ENCODE assay signal across 12 mouse cellular contexts in the genomic region with DNA sequence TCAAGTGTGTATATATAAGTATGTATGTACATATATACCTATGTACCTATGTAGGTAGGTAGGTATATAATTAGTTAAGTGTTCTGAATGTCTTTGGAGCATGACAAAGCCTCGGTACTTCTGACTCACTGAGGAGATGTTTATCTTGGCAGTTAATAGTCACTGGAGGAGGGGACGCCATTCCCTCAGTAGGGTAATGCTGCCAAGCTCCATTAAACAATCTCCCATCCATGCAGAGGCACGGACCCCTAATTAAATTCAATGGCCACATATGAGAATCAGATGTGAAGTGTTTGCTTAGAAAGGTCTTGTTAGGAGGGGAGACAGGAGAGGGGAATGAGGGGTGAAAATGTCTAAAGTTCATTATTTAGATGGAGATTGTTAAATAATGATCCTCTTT.
DNase-seq lines count a peak whose midpoint lies in the region; ATAC-seq lines count a peak whose summit lies in the region.
"Had no signal": no experiment of that assay in that cellular context is flagged by ENCODE, and none has a peak within 500 bp of the region (broad histone marks: within the 10 kb centered on the region; RNA-seq: fewer than 3 reads in every experiment).

No protein-coding gene starts in this region.

- H3K4me3 ChIP-seq in forebrain, embryonic 14.5 days (ENCODE audit: low read depth, low read length): no peak overlapping the region
- no peak overlapping the region for H3K4me3 ChIP-seq in forebrain, embryonic 15.5 days
- H3K4me3 ChIP-seq in midbrain, embryonic 11.5 days (ENCODE audit: low read depth, low read length): no peak overlapping the region
- H3K4me3 ChIP-seq in midbrain, embryonic 16.5 days (ENCODE audit: low read depth, low read length): no peak overlapping the region
- H3K4me3 ChIP-seq in hindbrain, embryonic 15.5 days: no peak overlapping the region

- H3K9me3 ChIP-seq in forebrain, embryonic 14.5 days (replicated peaks; ENCODE audit: control insufficient read depth, low read length): no peaks in the 10 kb centered on the region
- no peaks in the 10 kb centered on the region for H3K9me3 ChIP-seq in forebrain, embryonic 15.5 days
- H3K9me3 ChIP-seq in midbrain, embryonic 11.5 days (ENCODE audit: control insufficient read depth, low read length): no peaks in the 10 kb centered on the region
- H3K9me3 ChIP-seq in midbrain, embryonic 16.5 days (replicated peaks; ENCODE audit: control insufficient read depth, low read length, poor library complexity, severe bottlenecking): no peaks in the 10 kb centered on the region
- H3K9me3 ChIP-seq in hindbrain, embryonic 15.5 days: no peaks in the 10 kb centered on the region

- no peaks in the 10 kb centered on the region for H3K4me1 ChIP-seq in forebrain, embryonic 14.5 days (ENCODE audit: control insufficient read depth, insufficient read depth, low read length)
- H3K4me1 ChIP-seq in forebrain, embryonic 15.5 days: peaks cover 6% of the 10 kb centered on the region; the same call in 1 of the 2 replicates
- H3K4me1 ChIP-seq in midbrain, embryonic 11.5 days (ENCODE audit: control insufficient read depth, insufficient read depth, low read length): no peaks in the 10 kb centered on the region
- 0 out of 2 replicates have a peak, but pooled peaks cover 2% of the 10 kb centered on the region for H3K4me1 ChIP-seq in midbrain, embryonic 16.5 days (ENCODE audit: control insufficient read depth, insufficient read depth, low read length)
- no peaks in the 10 kb centered on the region for H3K4me1 ChIP-seq in hindbrain, embryonic 15.5 days (replicated peaks)

- WGBS in forebrain, embryonic 14.5 days: 14% methylated on average over 3 of the region's 3 CpGs
- WGBS in forebrain, embryonic 15.5 days: 10% methylated on average over 3 of the region's 3 CpGs
- 56% methylated on average over 3 of the region's 3 CpGs for WGBS in midbrain, embryonic 11.5 days
- 31% methylated on average over 3 of the region's 3 CpGs for WGBS in midbrain, embryonic 16.5 days
- 31% methylated on average over 3 of the region's 3 CpGs for WGBS in hindbrain, embryonic 15.5 days

- no peak overlapping the region for H3K9ac ChIP-seq in forebrain, embryonic 14.5 days (ENCODE audit: low read length)
- no peak overlapping the region for H3K9ac ChIP-seq in forebrain, embryonic 15.5 days (replicated peaks)
- H3K9ac ChIP-seq in midbrain, embryonic 11.5 days (ENCODE audit: low read length): no peak overlapping the region
- H3K9ac ChIP-seq in midbrain, embryonic 16.5 days (ENCODE audit: low read depth, low read length): no peak overlapping the region
- no peak overlapping the region for H3K9ac ChIP-seq in hindbrain, embryonic 15.5 days
- H3K9ac ChIP-seq: liver, embryonic 14.5 days had no signal

- DNase-seq in forebrain, embryonic 14.5 days (ENCODE audit: low spot score): peak; percentile 42
- DNase-seq in midbrain, embryonic 11.5 days (ENCODE audit: low spot score, missing footprints): no peak
- peak; percentile 74 for DNase-seq in retina, embryonic 14.5 days (ENCODE audit: low spot score)
- no peak for DNase-seq in left cerebral cortex, adult 9 months (ENCODE audit: low spot score in 2 of 2)
- no peak for DNase-seq in c-Kit-positive CD71-positive TER-119-positive erythroid progenitor cells, embryonic 14.5 days (ENCODE audit: low spot score)
- DNase-seq: cerebellum, postnatal 10 days; right cerebral cortex, postnatal 25 days; thymus, adult 2 months had no signal

- H3K27ac ChIP-seq in forebrain, embryonic 14.5 days (ENCODE audit: low read depth, low read length): no peak overlapping the region
- no peak overlapping the region for H3K27ac ChIP-seq in forebrain, embryonic 15.5 days (replicated peaks)
- H3K27ac ChIP-seq in midbrain, embryonic 11.5 days (ENCODE audit: low read depth, low read length): no peak overlapping the region
- no peak overlapping the region for H3K27ac ChIP-seq in midbrain, embryonic 16.5 days (ENCODE audit: low read length)
- H3K27ac ChIP-seq in hindbrain, embryonic 15.5 days (replicated peaks): no peak overlapping the region
- H3K27ac ChIP-seq: liver, embryonic 14.5 days had no signal

- H3K36me3 ChIP-seq in forebrain, embryonic 14.5 days (ENCODE audit: control insufficient read depth, insufficient read depth, low read length): no peaks in the 10 kb centered on the region
- no peaks in the 10 kb centered on the region for H3K36me3 ChIP-seq in forebrain, embryonic 15.5 days
- no peaks in the 10 kb centered on the region for H3K36me3 ChIP-seq in midbrain, embryonic 11.5 days (ENCODE audit: control insufficient read depth, insufficient read depth, low read length)
- no peaks in the 10 kb centered on the region for H3K36me3 ChIP-seq in midbrain, embryonic 16.5 days (ENCODE audit: control insufficient read depth, insufficient read depth, low read length)
- no peaks in the 10 kb centered on the region for H3K36me3 ChIP-seq in hindbrain, embryonic 15.5 days

- ATAC-seq in forebrain, embryonic 14.5 days: peak; percentile 52; the same call in 1 of the 2 replicates
- no peak; the same call in 1 of the 2 replicates for ATAC-seq in forebrain, embryonic 15.5 days (replicated peaks)
- ATAC-seq in midbrain, embryonic 11.5 days (ENCODE audit: low FRiP score): peak; percentile 22; the same call in 1 of the 2 replicates
- no peak for ATAC-seq in midbrain, embryonic 16.5 days
- ATAC-seq in hindbrain, embryonic 15.5 days (ENCODE audit: low FRiP score, low read depth): peak; percentile 59; the same call in 1 of the 2 replicates

- H3K4me2 ChIP-seq in forebrain, embryonic 14.5 days (ENCODE audit: low read length): no peak overlapping the region
- H3K4me2 ChIP-seq in forebrain, embryonic 15.5 days (replicated peaks): no peak overlapping the region
- H3K4me2 ChIP-seq in midbrain, embryonic 11.5 days: no peak overlapping the region
- H3K4me2 ChIP-seq in midbrain, embryonic 16.5 days (ENCODE audit: low read length): no peak overlapping the region
- H3K4me2 ChIP-seq in hindbrain, embryonic 15.5 days: no peak overlapping the region

- no peaks in the 10 kb centered on the region for H3K27me3 ChIP-seq in forebrain, embryonic 14.5 days (replicated peaks; ENCODE audit: control insufficient read depth, insufficient read depth, low read length)
- no peaks in the 10 kb centered on the region for H3K27me3 ChIP-seq in forebrain, embryonic 15.5 days
- no peaks in the 10 kb centered on the region for H3K27me3 ChIP-seq in midbrain, embryonic 11.5 days (ENCODE audit: control insufficient read depth, insufficient read depth, low read length)
- H3K27me3 ChIP-seq in midbrain, embryonic 16.5 days (ENCODE audit: control insufficient read depth, insufficient read depth, low read depth, low read length): no peaks in the 10 kb centered on the region
- no peaks in the 10 kb centered on the region for H3K27me3 ChIP-seq in hindbrain, embryonic 15.5 days

Comparison
In these comparisons a context has a peak if more than half of its experiments do, and no peak if none do; other contexts are left out.
1. ATAC-seq: peak in forebrain, embryonic 14.5 days (single experiment), midbrain, embryonic 11.5 days (single experiment) and hindbrain, embryonic 15.5 days (single experiment); none in forebrain, embryonic 15.5 days (single experiment) and midbrain, embryonic 16.5 days (single experiment).
2. DNase-seq: peak in forebrain, embryonic 14.5 days (single experiment) and retina, embryonic 14.5 days (single experiment); none in midbrain, embryonic 11.5 days (single experiment), left cerebral cortex, adult 9 months (0 of 2) and c-Kit-positive CD71-positive TER-119-positive erythroid progenitor cells, embryonic 14.5 days (single experiment).